Mouse (Mus musculus) lung, embryonic 16.5 days (tissue): ENCODE data around the gene Gpr31b. TPM values are rescaled to one million over a fixed set of nuclear protein-coding genes. Genes with fewer than 3 reads are reported as not detected.
"Not testable (repeated sequence)": the region's sequence is repeated elsewhere in the genome, so short reads cannot be mapped to it uniquely, and the experiment has no call there.

Experiments used
- ATAC-seq: fragments of 200-750 bp; cut with Nextera tagmentation; 2 replicates; pipeline ENCODE4 v1.8.0; 2017; ENCODE audit warnings: low read depth, mild to moderate bottlenecking, moderate library complexity
- H3K27ac ChIP-seq: fragments of 300-500 bp; sonication (generic); 2 replicates; pipeline ENCODE4 v1.5.1; 2014; ENCODE audit warnings: mild to moderate bottlenecking, control low read depth, low read length
- H3K27me3 ChIP-seq: fragments of 300-500 bp; sonication (generic); 2 replicates; pipeline ENCODE4 v1.6.1; 2014; ENCODE audit warnings: low read depth, low read length, mixed read lengths; ENCODE audit not compliant: control insufficient read depth, insufficient read depth
- H3K36me3 ChIP-seq: fragments of 300-500 bp; sonication (generic); 2 replicates; pipeline ENCODE4 v1.6.1; 2014; ENCODE audit warnings: low read length; ENCODE audit not compliant: control insufficient read depth, insufficient read depth
- H3K4me1 ChIP-seq: fragments of 300-500 bp; sonication (generic); replicated peaks from 2 replicates; pipeline ENCODE4 v1.6.1; 2014; ENCODE audit warnings: low read length, mixed read lengths; ENCODE audit not compliant: control insufficient read depth, insufficient read depth
- H3K4me2 ChIP-seq: fragments of 300-500 bp; sonication (generic); 2 replicates; pipeline ENCODE4 v1.6.1; 2014; ENCODE audit warnings: low read depth, low read length, control low read depth
- H3K4me3 ChIP-seq: fragments of 300-500 bp; sonication (generic); 2 replicates; pipeline ENCODE4 v1.5.1; 2014; ENCODE audit warnings: mild to moderate bottlenecking, low read length, control low read depth
- H3K9ac ChIP-seq: fragments of 300-500 bp; sonication (generic); 2 replicates; pipeline ENCODE4 v1.6.1; 2014; ENCODE audit warnings: low read length, control low read depth
- H3K9me3 ChIP-seq: fragments of 300-500 bp; sonication (generic); 2 replicates; pipeline ENCODE4 v1.6.1; 2016; ENCODE audit warnings: low read length; ENCODE audit not compliant: control insufficient read depth
- WGBS: fragments of 180-500 bp; shearing (Covaris S2); extraction: QIAGEN DNeasy Blood & Tissue Kit; methylation state at CpG from one replicate; pipeline ENCODE4 v1.1.7; 2014; 5-methylcytosine and 5-hydroxymethylcytosine counted together
- polyA plus RNA-seq: library from polyadenylated mRNA; unstranded; fragments of >200 nt; fragmentation: Nextera tagmentation; extraction: Ambion mirVana; gene quantifications from 2 replicates; pipeline ENCODE4 v1.2.1, GENCODE M21; 2015

The Gpr31b gene
- not detected in 2 replicates for polyA plus RNA-seq

DNA sequence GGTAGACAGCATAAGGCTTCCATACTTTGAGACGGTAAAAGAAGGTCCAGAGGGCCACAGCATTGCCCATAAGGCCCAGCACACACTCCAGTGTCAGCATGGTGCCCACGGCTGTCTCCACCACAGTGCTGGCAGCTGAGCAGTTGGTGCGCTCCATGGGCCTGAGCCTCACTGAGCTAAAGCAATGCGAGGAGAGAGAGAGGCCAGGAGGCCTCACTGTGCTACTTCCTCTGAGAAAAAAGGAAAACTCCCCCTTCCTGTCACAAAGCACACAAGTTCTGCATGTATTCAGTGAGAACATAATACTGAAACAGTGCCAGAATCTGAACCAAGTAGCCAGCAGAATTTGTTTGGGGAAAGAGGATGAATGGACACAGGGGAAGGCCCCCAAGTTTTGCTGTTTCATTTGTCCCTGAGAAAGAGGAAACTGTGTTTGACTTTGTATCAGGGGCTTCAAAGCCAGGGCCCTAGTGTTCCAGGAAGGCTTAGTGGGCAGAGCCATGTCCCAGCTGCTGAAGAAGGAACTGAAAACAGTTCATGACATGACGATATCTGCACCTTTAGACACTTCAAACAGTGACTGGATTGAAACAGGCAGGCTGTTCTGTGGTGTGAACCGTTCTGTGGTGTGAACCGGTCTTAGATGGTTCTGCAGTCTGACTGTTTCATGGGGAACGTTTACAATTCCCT, at the start of gene Gpr31b:
Gene Gpr31b, minus strand, starts transcription at position 173 of the 690 bp plus-strand sequence.
- not testable (repeated sequence) for H3K27me3 ChIP-seq, H3K9ac ChIP-seq, H3K4me2 ChIP-seq, H3K36me3 ChIP-seq, H3K4me1 ChIP-seq, H3K27ac ChIP-seq, H3K9me3 ChIP-seq, H3K4me3 ChIP-seq
- peak; percentile 67; the same call in 1 of the 2 replicates for ATAC-seq
- WGBS: no CpG with 5 or more reads among the region's 8 CpGs

GRCm38 (mm10) chr17:13092960-13093359, 40.9 kb upstream of the Gpr31b start:
- H3K4me3 ChIP-seq, H3K27ac ChIP-seq, H3K9ac ChIP-seq, H3K4me2 ChIP-seq, H3K27me3 ChIP-seq, H3K36me3 ChIP-seq, H3K9me3 ChIP-seq, H3K4me1 ChIP-seq, ATAC-seq: not testable (repeated sequence)
- WGBS: 85% methylated on average over 2 of the region's 4 CpGs

DNA sequence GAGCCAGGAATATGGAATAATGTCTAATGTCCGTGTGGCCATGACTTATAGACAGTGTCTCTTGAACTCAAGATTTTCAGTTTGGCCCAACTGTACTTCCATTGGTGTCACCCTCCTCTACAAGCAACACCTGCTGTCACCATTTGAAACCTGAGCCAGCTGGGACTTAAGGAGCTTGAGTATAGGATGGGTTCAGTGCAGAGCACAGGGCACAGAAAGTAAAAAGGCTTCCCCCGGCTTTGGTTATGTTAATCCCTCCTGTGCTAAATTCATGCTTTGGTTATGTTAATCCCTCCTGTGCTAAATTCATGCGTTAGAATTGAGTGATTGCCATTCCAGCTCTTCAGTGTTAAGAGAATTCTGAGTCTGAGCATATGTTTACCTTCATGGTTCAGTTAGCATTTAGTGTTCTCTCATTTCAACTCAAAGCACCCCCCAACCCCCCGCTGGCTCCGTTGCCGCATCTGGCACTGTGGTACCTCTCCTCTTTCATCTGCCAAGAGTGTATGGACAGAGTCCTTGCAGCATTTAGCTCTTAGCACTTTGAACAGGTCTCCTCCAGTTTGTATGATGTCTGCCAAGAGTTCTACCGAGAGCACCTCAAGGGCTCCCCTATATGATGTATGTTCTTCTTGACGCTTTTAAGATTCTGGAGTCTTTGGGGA, 40.1 kb upstream of the Gpr31b start:
- H3K4me2 ChIP-seq, H3K9ac ChIP-seq, H3K9me3 ChIP-seq, H3K36me3 ChIP-seq, ATAC-seq, H3K4me3 ChIP-seq, H3K27ac ChIP-seq, H3K4me1 ChIP-seq, H3K27me3 ChIP-seq: not testable (repeated sequence)
- 75% methylated on average over 5 of the region's 8 CpGs for WGBS

DNA sequence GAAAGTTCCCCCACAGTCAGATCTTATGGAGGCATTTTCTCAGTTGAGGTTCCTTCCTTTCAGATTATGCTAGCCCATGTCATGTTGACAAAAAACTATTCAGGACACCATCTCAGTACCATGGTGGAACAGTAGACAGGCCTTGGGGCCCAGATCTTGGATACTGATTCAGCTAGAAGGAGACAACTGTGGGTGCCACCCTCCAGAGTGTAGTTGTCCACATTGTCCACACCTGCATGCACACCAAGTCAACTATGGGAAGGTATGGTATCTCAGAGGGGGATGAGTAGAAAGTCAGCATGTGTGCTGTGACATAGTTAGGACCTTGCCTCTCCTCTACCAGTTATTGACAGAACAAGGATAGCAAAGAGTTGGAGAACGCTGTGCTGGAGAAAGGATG, 39.4 kb upstream of the Gpr31b start:
- not testable (repeated sequence) for H3K27me3 ChIP-seq, H3K4me3 ChIP-seq, H3K36me3 ChIP-seq, H3K9me3 ChIP-seq, H3K4me1 ChIP-seq, H3K4me2 ChIP-seq, H3K27ac ChIP-seq, ATAC-seq, H3K9ac ChIP-seq
- no CpG with 5 or more reads among the region's 1 CpGs for whole genome bisulfite sequencing

- H3K27ac ChIP-seq, H3K9me3 ChIP-seq, H3K9ac ChIP-seq, ATAC-seq, H3K4me3 ChIP-seq, H3K36me3 ChIP-seq, H3K4me1 ChIP-seq, H3K27me3 ChIP-seq, H3K4me2 ChIP-seq: not testable (repeated sequence)
- WGBS: 76% methylated on average over 3 of the region's 5 CpGs
These were observed 17.1 kb upstream of the Gpr31b start for GRCm38 (mm10) chr17:13069227-13069626.

DNA sequence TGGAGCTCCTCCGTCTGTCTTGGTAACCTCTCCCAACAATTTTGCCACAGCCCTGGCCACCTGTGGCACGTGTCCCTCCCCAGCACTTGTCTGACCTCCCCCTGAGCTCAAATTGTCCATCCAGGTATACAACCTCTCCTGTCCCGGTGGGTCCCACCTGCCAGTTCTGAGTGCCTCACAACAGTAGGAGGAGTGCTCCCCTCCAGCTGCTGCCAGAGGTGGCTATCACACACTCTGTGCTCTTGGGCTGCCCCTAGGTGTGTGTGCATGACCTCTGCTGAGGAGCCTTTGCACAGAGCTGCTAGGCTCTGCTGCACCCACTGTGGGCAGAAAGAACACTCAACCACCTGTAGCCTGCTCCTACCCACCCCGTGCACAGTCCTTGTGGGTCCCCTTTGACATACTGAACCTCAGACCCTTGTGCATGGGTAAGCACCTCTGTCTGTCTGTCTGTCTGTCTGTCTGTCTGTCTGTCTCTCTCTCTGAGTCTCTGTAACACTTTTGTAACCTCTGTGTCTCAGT, 15.8 kb upstream of the Gpr31b start:
- H3K27me3 ChIP-seq, H3K4me3 ChIP-seq, H3K4me2 ChIP-seq, H3K27ac ChIP-seq, H3K9ac ChIP-seq, H3K9me3 ChIP-seq, H3K36me3 ChIP-seq, ATAC-seq, H3K4me1 ChIP-seq: not testable (repeated sequence)
- no CpG with 5 or more reads among the region's 4 CpGs for WGBS

GRCm38 (mm10) chr17:13062882-13063281, 10.8 kb upstream of the Gpr31b start:
- H3K4me3 ChIP-seq, H3K4me1 ChIP-seq, H3K9ac ChIP-seq, H3K27ac ChIP-seq, H3K4me2 ChIP-seq, ATAC-seq, H3K9me3 ChIP-seq, H3K27me3 ChIP-seq, H3K36me3 ChIP-seq: not testable (repeated sequence)
- 88% methylated on average over 2 of the region's 7 CpGs for WGBS

- WGBS: 85% methylated on average over 4 of the region's 4 CpGs
- H3K4me2 ChIP-seq, H3K9ac ChIP-seq, H3K27me3 ChIP-seq, H3K27ac ChIP-seq, H3K4me1 ChIP-seq, ATAC-seq, H3K9me3 ChIP-seq, H3K4me3 ChIP-seq, H3K36me3 ChIP-seq: not testable (repeated sequence)
These were observed 8.7 kb upstream of the Gpr31b start, which contains the start of gene Tcp10b for GRCm38 (mm10) chr17:13060804-13061203. Gene Tcp10b (plus strand): TSS chr17:13061104.

DNA sequence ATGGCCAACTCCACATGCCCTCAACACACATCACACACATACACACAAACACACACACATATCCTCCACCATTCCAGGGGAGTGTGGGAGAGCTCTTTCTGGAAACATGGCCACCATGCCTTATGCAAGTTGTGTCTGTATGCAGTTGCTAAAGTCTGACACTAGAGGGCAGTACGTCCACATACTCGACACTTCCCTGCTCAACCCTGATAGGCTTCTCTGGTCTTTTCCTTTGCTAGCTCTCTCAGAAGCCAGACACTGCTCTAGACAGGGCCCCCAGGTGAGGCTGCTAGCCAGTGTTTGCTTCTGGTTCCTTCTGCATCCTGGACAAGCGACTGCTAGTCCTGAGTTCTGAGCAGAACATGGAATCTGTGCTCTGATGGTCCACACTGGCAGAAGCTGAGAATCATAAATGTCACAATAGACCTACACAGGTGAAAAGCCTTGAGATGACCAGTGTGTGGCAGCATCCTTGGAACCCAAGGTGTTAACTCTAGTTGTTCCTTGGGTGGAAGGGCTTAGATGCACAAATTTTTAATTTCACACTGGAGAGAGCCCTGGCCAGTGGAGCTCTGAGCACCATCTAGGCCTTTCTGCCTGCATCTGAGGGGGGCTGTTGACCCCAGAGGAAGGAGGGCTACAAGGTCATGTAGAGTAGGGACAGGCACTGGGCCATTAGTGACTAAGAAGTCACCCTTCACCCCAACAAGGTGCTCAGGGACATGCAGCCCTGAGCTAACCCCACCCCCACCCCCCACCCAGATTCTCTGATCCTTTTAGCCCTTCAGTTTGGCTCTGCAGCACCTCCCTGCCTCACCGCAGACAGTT, 8.0 kb downstream of the Gpr31b start:
- not testable (repeated sequence) for H3K9me3 ChIP-seq, H3K27me3 ChIP-seq, H3K4me1 ChIP-seq, H3K9ac ChIP-seq, H3K4me2 ChIP-seq, H3K27ac ChIP-seq, H3K36me3 ChIP-seq, H3K4me3 ChIP-seq
- WGBS: 6% methylated on average over 3 of the region's 4 CpGs
- peak; percentile 64 for ATAC-seq
